Mouse (Mus musculus): ENCODE measurements around the gene Zcchc14.

- TF ChIP-seq CTCF (IDR thresholded peaks at IDR 0.05; ENCODE audit: control insufficient read depth, insufficient read depth, insufficient read length) (no peak), FOSL1 (IDR thresholded peaks at IDR 0.05; ENCODE audit: insufficient read depth, low read length, poor library complexity, severe bottlenecking) (no peak)
Observed at GRCm38 (mm10) chr8:121609251-121609650, 43.5 kb downstream of the Zcchc14 start.

All from C2C12 (cell line).